Mouse (Mus musculus) myocyte (in vitro differentiated cells): ENCODE measurements around the gene Dchs2.

Experiments
- CEBPB ChIP-seq: IDR thresholded peaks from 2 replicates; pipeline ENCODE4 v1.6.1; 2011; ENCODE audit warnings: mild to moderate bottlenecking, moderate library complexity; ENCODE audit not compliant: poor library complexity, insufficient read depth, severe bottlenecking
- MAX ChIP-seq: IDR thresholded peaks from one replicate; pipeline ENCODE4 v1.6.1; 2011; ENCODE audit warnings: low read depth, mild to moderate bottlenecking, control low read depth
- MYOD1 ChIP-seq, 3 experiments: IDR thresholded peaks; one replicate each; pipeline ENCODE4 v1.6.1; 2011; ENCODE audit warnings: control low read depth in 2 of 3, low read depth in 2 of 3, mild to moderate bottlenecking in 2 of 3, moderate library complexity in 1 of 3; ENCODE audit not compliant: insufficient read length in 2 of 3, control insufficient read depth in 1 of 3
- MYOG ChIP-seq, 3 experiments: IDR thresholded peaks; one replicate each; pipeline ENCODE4 v1.6.1; 2011; ENCODE audit warnings: control low read depth in 2 of 3, low read depth in 2 of 3, mild to moderate bottlenecking in 2 of 3; ENCODE audit not compliant: insufficient read length in 2 of 3, control insufficient read depth in 1 of 3, insufficient read depth in 1 of 3
- POLR2A ChIP-seq: IDR thresholded peaks from one replicate; pipeline ENCODE4 v1.6.1; 2011; ENCODE audit warnings: low read depth, mild to moderate bottlenecking, control low read depth, moderate library complexity; ENCODE audit not compliant: insufficient read length
- TCF12 ChIP-seq: IDR thresholded peaks from one replicate; pipeline ENCODE4 v1.6.1; 2011; ENCODE audit warnings: mild to moderate bottlenecking, control low read depth; ENCODE audit not compliant: poor library complexity, insufficient read depth, severe bottlenecking
- USF1 ChIP-seq: IDR thresholded peaks from one replicate; pipeline ENCODE4 v1.6.1; 2011; ENCODE audit warnings: low read depth, mild to moderate bottlenecking, control low read depth, moderate library complexity

DNA sequence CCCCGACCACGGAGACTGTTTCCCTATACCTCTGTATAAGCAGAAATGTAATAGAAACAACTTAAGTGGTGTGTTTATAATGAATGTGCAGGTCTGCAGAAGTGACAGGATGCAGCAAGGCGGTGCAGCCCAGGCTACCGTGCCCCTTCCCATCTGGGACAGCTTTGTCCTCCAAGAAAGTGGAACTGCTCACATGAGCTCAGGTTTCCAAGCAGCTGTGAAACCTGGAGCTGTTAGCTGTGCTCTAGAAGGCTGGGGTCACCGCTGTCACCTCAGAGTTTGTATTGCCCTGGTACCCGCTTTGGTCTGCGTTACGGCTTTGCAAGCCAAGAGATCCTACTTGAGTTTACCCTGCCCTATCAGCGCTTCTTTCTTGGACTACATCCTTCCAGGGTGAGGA is 100.6 kb downstream of the Dchs2 start:
- TF ChIP-seq MYOD1 (IDR thresholded peaks at IDR 0.05; ENCODE audit: control insufficient read depth in 1 of 3, insufficient read length in 2 of 3, low read depth in 2 of 3), result no peak
- TF ChIP-seq MYOG (IDR thresholded peaks at IDR 0.05; ENCODE audit: control insufficient read depth in 1 of 3, insufficient read depth in 1 of 3, insufficient read length in 2 of 3, low read depth in 2 of 3), result no peak
- TF ChIP-seq USF1, result no peak
- TF ChIP-seq TCF12, result no peak
- no peak for TF ChIP-seq POLR2A
- TF ChIP-seq CEBPB, result no peak
- TF ChIP-seq MAX, result no peak
